Comparison of ENCODE assay signal across 22 mouse cellular contexts in genomic region chr11:61067133-61067835, GRCm38 (mm10). TPM values are rescaled to one million over a fixed set of nuclear protein-coding genes. Genes with fewer than 3 reads are reported as not detected.
DNase-seq lines count a peak whose midpoint lies in the region; ATAC-seq and TF ChIP-seq lines count a peak whose summit lies in the region.
"Had no signal": no experiment of that assay in that cellular context is flagged by ENCODE, and none has a peak within 500 bp of the region (broad histone marks: within the 10 kb centered on the region; RNA-seq: fewer than 3 reads in every experiment).

No protein-coding gene starts in this region.

- no peak for DNase-seq in stomach, postnatal 0 days (ENCODE audit: low spot score)
- peak; percentile 73 to 86 (median 78) for DNase-seq in liver, embryonic 14.5 days (ENCODE audit: low read depth in 3 of 3, low spot score in 3 of 3)
- DNase-seq in left cerebral cortex, postnatal 4 days, result no peak
- no peak for DNase-seq in forebrain, embryonic 10.5 days (ENCODE audit: extremely low spot score, low spot score)
- DNase-seq: adrenal gland, adult 8-10 months; cerebellum, adult 18-20 months; heart, adult 11 months; heart, postnatal 14 days; kidney, adult 9 months; kidney, postnatal 4 days; layer of hippocampus, adult 9-11 months; right cerebral cortex, postnatal 25 days had no signal

- H3K9ac ChIP-seq in stomach, embryonic 15.5 days, result no peak overlapping the region
- H3K9ac ChIP-seq in stomach, postnatal 0 days (ENCODE audit: low read length), result no peak overlapping the region
- peak overlapping the region; percentile 60 for H3K9ac ChIP-seq in liver, embryonic 14.5 days (replicated peaks)
- H3K9ac ChIP-seq: embryonic facial prominence, embryonic 12.5 days; heart, embryonic 12.5 days; hindbrain, embryonic 12.5 days; limb, embryonic 13.5 days had no signal

- H3K4me1 ChIP-seq in stomach, embryonic 15.5 days, result no peaks in the 10 kb centered on the region
- no peaks in the 10 kb centered on the region for H3K4me1 ChIP-seq in stomach, postnatal 0 days (replicated peaks; ENCODE audit: control insufficient read depth, insufficient read depth)
- peaks cover 85% of the 10 kb centered on the region for H3K4me1 ChIP-seq in erythroblast, embryonic 14.5 days (ENCODE audit: control insufficient read depth)
- H3K4me1 ChIP-seq in liver, embryonic 14.5 days (replicated peaks; ENCODE audit: control insufficient read depth in 2 of 2, insufficient read depth in 2 of 2, low read length in 1 of 2), result peaks cover 14 to 22% of the 10 kb centered on the region in 2 experiments
- peaks cover 10% of the 10 kb centered on the region for H3K4me1 ChIP-seq in forebrain, embryonic 10.5 days
- H3K4me1 ChIP-seq: hindbrain, embryonic 12.5 days had no signal

- TF ChIP-seq CTCF in stomach, postnatal 0 days (IDR thresholded peaks at IDR 0.05; ENCODE audit: low read depth), result no peak
- TF ChIP-seq CTCF in liver, embryonic 14.5 days (IDR thresholded peaks at IDR 0.05; ENCODE audit: low read depth), result no peak

- H3K36me3 ChIP-seq in stomach, embryonic 15.5 days, result no peaks in the 10 kb centered on the region
- no peaks in the 10 kb centered on the region for H3K36me3 ChIP-seq in stomach, postnatal 0 days (ENCODE audit: control insufficient read depth, insufficient read depth, low read length)
- H3K36me3 ChIP-seq in erythroblast, embryonic 14.5 days (ENCODE audit: control insufficient read depth), result peaks cover 13% of the 10 kb centered on the region
- H3K36me3 ChIP-seq in liver, embryonic 14.5 days (replicated peaks; ENCODE audit: control insufficient read depth, insufficient read depth, low read depth), result no peaks in the 10 kb centered on the region
- H3K36me3 ChIP-seq in forebrain, embryonic 10.5 days (replicated peaks), result no peaks in the 10 kb centered on the region
- H3K36me3 ChIP-seq: embryonic facial prominence, embryonic 12.5 days; hindbrain, embryonic 12.5 days; limb, embryonic 13.5 days had no signal

- 84% methylated on average over 9 of the region's 9 CpGs for WGBS in stomach, embryonic 15.5 days
- WGBS in stomach, postnatal 0 days, result 80% methylated on average over 9 of the region's 9 CpGs
- WGBS in liver, embryonic 14.5 days (ENCODE audit: insufficient replicate concordance), result 39% methylated on average over 9 of the region's 9 CpGs
- WGBS in forebrain, embryonic 10.5 days, result 88% methylated on average over 9 of the region's 9 CpGs

- intact Hi-C loops in left cerebral cortex, postnatal 4 days (cut with DNase I), result no loop called here

- H3K27ac ChIP-seq in stomach, embryonic 15.5 days, result no peak overlapping the region
- no peak overlapping the region for H3K27ac ChIP-seq in stomach, postnatal 0 days (replicated peaks)
- H3K27ac ChIP-seq in liver, embryonic 14.5 days, result peak overlapping the region; percentile 76
- H3K27ac ChIP-seq in forebrain, embryonic 10.5 days, result no peak overlapping the region
- H3K27ac ChIP-seq: embryonic facial prominence, embryonic 12.5 days; hindbrain, embryonic 12.5 days; left cerebral cortex, adult 2 months; limb, embryonic 13.5 days had no signal

- H3K4me3 ChIP-seq in stomach, embryonic 15.5 days (replicated peaks), result no peak overlapping the region
- no peak overlapping the region for H3K4me3 ChIP-seq in stomach, postnatal 0 days (ENCODE audit: low read depth, low read length)
- peak overlapping the region; percentile 44 for H3K4me3 ChIP-seq in erythroblast, embryonic 14.5 days (replicated peaks)
- no peak overlapping the region for H3K4me3 ChIP-seq in liver, embryonic 14.5 days (ENCODE audit: insufficient read depth in 1 of 2, low read depth in 2 of 2, low read length in 2 of 2)
- H3K4me3 ChIP-seq in forebrain, embryonic 10.5 days, result no peak overlapping the region
- H3K4me3 ChIP-seq: embryonic facial prominence, embryonic 12.5 days; heart, embryonic 12.5 days; hindbrain, embryonic 12.5 days; left cerebral cortex, adult 2 months; limb, embryonic 13.5 days had no signal

- peak; percentile 72; the same call in 1 of the 2 replicates for ATAC-seq in stomach, embryonic 15.5 days (ENCODE audit: insufficient read depth, low FRiP score, low read depth)
- ATAC-seq in stomach, postnatal 0 days (ENCODE audit: low FRiP score, low TSS enrichment), result no peak
- peak; percentile 95 for ATAC-seq in liver, embryonic 14.5 days (ENCODE audit: insufficient read depth)
- ATAC-seq in megakaryocyte, adult 5-6 weeks (ENCODE audit: poor library complexity, severe bottlenecking), result no peak
- ATAC-seq: Patski had no signal

- TF ChIP-seq EP300 in stomach, postnatal 0 days (optimal IDR thresholded peaks at IDR 0.05), result no peak
- TF ChIP-seq EP300 in liver, embryonic 14.5 days (IDR thresholded peaks at IDR 0.05; ENCODE audit: low read depth), result peak; percentile 81

- H3K4me2 ChIP-seq in stomach, embryonic 15.5 days, result no peak overlapping the region
- no peak overlapping the region for H3K4me2 ChIP-seq in stomach, postnatal 0 days (replicated peaks; ENCODE audit: low read depth)
- H3K4me2 ChIP-seq in liver, embryonic 14.5 days (ENCODE audit: low read depth), result peak overlapping the region; percentile 63
- H3K4me2 ChIP-seq: embryonic facial prominence, embryonic 12.5 days; heart, embryonic 12.5 days; hindbrain, embryonic 12.5 days; limb, embryonic 13.5 days had no signal

- H3K9me3 ChIP-seq in stomach, embryonic 15.5 days, result no peaks in the 10 kb centered on the region
- H3K9me3 ChIP-seq in stomach, postnatal 0 days (ENCODE audit: control insufficient read depth, low read length), result no peaks in the 10 kb centered on the region
- H3K9me3 ChIP-seq in erythroblast, embryonic 14.5 days (ENCODE audit: control insufficient read depth, low read length), result peaks cover 14% of the 10 kb centered on the region
- no peaks in the 10 kb centered on the region for H3K9me3 ChIP-seq in liver, embryonic 14.5 days (ENCODE audit: control insufficient read depth, low read length)
- no peaks in the 10 kb centered on the region for H3K9me3 ChIP-seq in forebrain, embryonic 10.5 days
- H3K9me3 ChIP-seq: embryonic facial prominence, embryonic 12.5 days; heart, embryonic 12.5 days; hindbrain, embryonic 12.5 days; limb, embryonic 13.5 days had no signal

- no peaks in the 10 kb centered on the region for H3K27me3 ChIP-seq in stomach, embryonic 15.5 days (replicated peaks)
- no peaks in the 10 kb centered on the region for H3K27me3 ChIP-seq in stomach, postnatal 0 days (ENCODE audit: control insufficient read depth, insufficient read depth, low read length)
- H3K27me3 ChIP-seq in erythroblast, embryonic 14.5 days (ENCODE audit: control insufficient read depth), result peaks cover 15% of the 10 kb centered on the region
- H3K27me3 ChIP-seq in liver, embryonic 14.5 days (ENCODE audit: control insufficient read depth, insufficient read depth, low read length), result no peaks in the 10 kb centered on the region
- no peaks in the 10 kb centered on the region for H3K27me3 ChIP-seq in forebrain, embryonic 10.5 days (ENCODE audit: poor library complexity, severe bottlenecking)
- H3K27me3 ChIP-seq: embryonic facial prominence, embryonic 12.5 days; hindbrain, embryonic 12.5 days; limb, embryonic 13.5 days had no signal

RNA-seq across cellular contexts. Expression of gene Kcnj12, which starts 44.9 kb away (rescaled TPM):
- polyA plus RNA-seq in stomach, embryonic 15.5 days (2015; fragmentation: Nextera tagmentation; extraction: Ambion mirVana), result 1.7 TPM in 2 replicates
- polyA plus RNA-seq in stomach, postnatal 0 days (2015; fragmentation: Nextera tagmentation; extraction: Ambion mirVana), result 0.59 and 0.77 TPM in 2 replicates
- polyA plus RNA-seq in erythroblast, embryonic 14.5 days (2012), result 0.05 and 0.08 TPM in 2 replicates
- 0.06 and 0.10 TPM in 2 replicates for polyA plus RNA-seq in liver, embryonic 14.5 days (2012; rRNA removed)
- not detected in 2 replicates for polyA plus RNA-seq in liver, embryonic 14.5 days (2014; fragmentation: Nextera tagmentation; extraction: Ambion mirVana)
- not detected in 2 replicates for total RNA-seq in megakaryocyte, adult 5-6 weeks (2015)
- not detected in 2 replicates for total RNA-seq in megakaryocyte, adult 5-6 weeks (2017)
- 1 to 10 TPM; 5.3 TPM for total RNA-seq in left cerebral cortex, postnatal 4 days (2021)
- polyA plus RNA-seq in forebrain, embryonic 10.5 days (2016; fragmentation: Nextera tagmentation; extraction: Ambion mirVana), result 0.20 and 0.43 TPM in 2 replicates
- total RNA-seq: neutrophil, adult 5-6 weeks had no signal
- polyA plus RNA-seq: Patski had no signal

RNA-seq across cellular contexts. Expression of gene Tnfrsf13b, which starts 59.3 kb away (rescaled TPM):
- 2.5 and 3.4 TPM in 2 replicates for polyA plus RNA-seq in stomach, embryonic 15.5 days (2015; fragmentation: Nextera tagmentation; extraction: Ambion mirVana)
- polyA plus RNA-seq in stomach, postnatal 0 days (2015; fragmentation: Nextera tagmentation; extraction: Ambion mirVana), result 1.9 and 2.6 TPM in 2 replicates
- 0.26 and 0.49 TPM in 2 replicates for polyA plus RNA-seq in erythroblast, embryonic 14.5 days (2012)
- polyA plus RNA-seq in liver, embryonic 14.5 days (2012; rRNA removed), result 2.7 and 3.9 TPM in 2 replicates
- polyA plus RNA-seq in liver, embryonic 14.5 days (2014; fragmentation: Nextera tagmentation; extraction: Ambion mirVana), result 3.0 and 3.7 TPM in 2 replicates
- total RNA-seq in megakaryocyte, adult 5-6 weeks (2015), result 59.3 and 72.4 TPM in 2 replicates
- 82.6 and 119 TPM in 2 replicates for total RNA-seq in megakaryocyte, adult 5-6 weeks (2017)
- 1 to 10 TPM in 1 of 2 experiments, under 1 TPM in 1; 0.70 to 1.1 TPM for total RNA-seq in left cerebral cortex, postnatal 4 days (2021)
- 0.63 and 1.3 TPM in 2 replicates for polyA plus RNA-seq in forebrain, embryonic 10.5 days (2016; fragmentation: Nextera tagmentation; extraction: Ambion mirVana)
- polyA plus RNA-seq: Patski had no signal

Comparison
In these comparisons a context has a peak if more than half of its experiments do, and no peak if none do; other contexts are left out.
1. ATAC-seq: peak in stomach, embryonic 15.5 days (single experiment) and liver, embryonic 14.5 days (single experiment); none in stomach, postnatal 0 days (single experiment) and megakaryocyte, adult 5-6 weeks (single experiment).
2. DNase-seq: peak in liver, embryonic 14.5 days (3 of 3); none in stomach, postnatal 0 days (single experiment), left cerebral cortex, postnatal 4 days (single experiment) and forebrain, embryonic 10.5 days (single experiment).